Mouse (Mus musculus) embryonic fibroblast, embryonic 13.5 days (primary cell): Measurements from ENCODE around the gene Astl.

Experiments
- CTCF ChIP-seq: IDR thresholded peaks from 2 replicates; pipeline ENCODE4 v1.5.1; 2011; ENCODE audit warnings: mild to moderate bottlenecking, control low read depth, low read length, moderate library complexity, borderline replicate concordance; ENCODE audit not compliant: insufficient read depth
- POLR2A ChIP-seq: IDR thresholded peaks from 2 replicates; pipeline ENCODE4 v1.6.1; 2011; ENCODE audit warnings: low read depth, mild to moderate bottlenecking, control low read depth, low read length, moderate library complexity

DNA sequence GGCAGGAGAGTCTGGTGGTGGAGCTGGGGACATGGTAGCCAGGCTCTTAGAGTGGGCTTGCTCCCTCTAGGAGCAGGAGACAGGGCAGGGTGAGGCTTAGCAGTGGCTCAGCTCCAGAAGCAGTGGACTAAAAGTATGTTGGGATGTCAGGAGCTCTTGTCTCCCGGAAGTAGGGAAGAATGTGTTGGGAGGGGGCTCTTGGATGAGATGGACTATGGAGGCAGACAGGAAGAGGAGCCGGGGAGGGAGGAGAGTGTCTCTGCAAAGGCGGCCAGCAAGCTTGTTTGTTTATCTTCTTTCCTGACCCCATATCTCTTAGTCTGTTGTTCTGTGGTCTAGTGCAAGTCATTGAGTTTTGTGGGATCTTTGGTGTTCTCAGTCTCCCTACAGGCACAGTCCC lies 36.6 kb downstream of the Astl start:
- TF ChIP-seq POLR2A (no peak), CTCF (no peak)
